In genomic region chr7:136515376-136515775, GRCm38 (mm10) we compare ENCODE assay signal across 17 mouse cellular contexts.
"Had no signal": no experiment of that assay in that cellular context is flagged by ENCODE, and none has a peak within 500 bp of the region (broad histone marks: within the 10 kb centered on the region; RNA-seq: fewer than 3 reads in every experiment).

No protein-coding gene starts in this region.

- H3K9me3 ChIP-seq: lung, embryonic 15.5 days; megakaryocyte, embryonic 14.5 days; midbrain, embryonic 12.5 days; midbrain, embryonic 15.5 days; neural tube, embryonic 12.5 days; stomach, embryonic 15.5 days had no signal

- H3K27me3 ChIP-seq: lung, embryonic 15.5 days; megakaryocyte, embryonic 14.5 days; midbrain, embryonic 15.5 days; neural tube, embryonic 12.5 days; stomach, embryonic 15.5 days had no signal

- H3K4me1 ChIP-seq: lung, embryonic 15.5 days; megakaryocyte, embryonic 14.5 days; midbrain, embryonic 12.5 days; midbrain, embryonic 15.5 days; neural tube, embryonic 12.5 days; stomach, embryonic 15.5 days had no signal

- H3K4me2 ChIP-seq: lung, embryonic 15.5 days; midbrain, embryonic 12.5 days; midbrain, embryonic 15.5 days; neural tube, embryonic 12.5 days; stomach, embryonic 15.5 days had no signal

- H3K36me3 ChIP-seq: lung, embryonic 15.5 days; midbrain, embryonic 12.5 days; midbrain, embryonic 15.5 days; neural tube, embryonic 12.5 days; stomach, embryonic 15.5 days had no signal

- H3K27ac ChIP-seq: lung, embryonic 15.5 days; macrophage; midbrain, embryonic 12.5 days; midbrain, embryonic 15.5 days; neural tube, embryonic 12.5 days; stomach, embryonic 15.5 days; stomach, postnatal 0 days had no signal

- H3K4me3 ChIP-seq: lung, embryonic 15.5 days; megakaryocyte, embryonic 14.5 days; midbrain, embryonic 12.5 days; midbrain, embryonic 15.5 days; neural tube, embryonic 12.5 days; stomach, embryonic 15.5 days had no signal

- H3K9ac ChIP-seq: liver, postnatal 0 days; lung, embryonic 15.5 days; midbrain, embryonic 12.5 days; midbrain, embryonic 15.5 days; neural tube, embryonic 12.5 days; stomach, embryonic 15.5 days had no signal

- DNase-seq: liver, postnatal 0 days; lung, adult 2 months; lung, postnatal 14 days; lung, postnatal 36 days; right cerebral cortex, postnatal 14 days; thymus, adult 2 months; thymus, postnatal 25 days; thymus, postnatal 4 days had no signal

- ATAC-seq: liver, postnatal 0 days; lung, postnatal 0 days; midbrain, embryonic 15.5 days had no signal
